Mouse (Mus musculus): Measurements from ENCODE around the gene Gse1.

GRCm38 (mm10) chr8:120243222-120243621 is 15.0 kb downstream of the Gse1 start:
- TF ChIP-seq POLR2A (IDR thresholded peaks at IDR 0.05; ENCODE audit: borderline replicate concordance, insufficient read depth, low read length) (no peak), CTCF (IDR thresholded peaks at IDR 0.05; ENCODE audit: borderline replicate concordance, insufficient read depth, low read depth, low read length) (no peak)

Measured in cerebellum, adult 2 months (tissue).